In genomic region chr15:27883881-27884280, GRCm38 (mm10) we compare ENCODE assay signal across 10 mouse cellular contexts.
DNase-seq lines count a peak whose midpoint lies in the region; ATAC-seq and TF ChIP-seq lines count a peak whose summit lies in the region.
"Had no signal": no experiment of that assay in that cellular context is flagged by ENCODE, and none has a peak within 500 bp of the region (broad histone marks: within the 10 kb centered on the region; RNA-seq: fewer than 3 reads in every experiment).

No protein-coding gene starts in this region.

- TF ChIP-seq CTCF in brain, embryonic 14.5 days (IDR thresholded peaks at IDR 0.05; ENCODE audit: borderline replicate concordance, extremely low read depth, insufficient read depth, insufficient read length): no peak

- H3K36me3 ChIP-seq in hindbrain, embryonic 14.5 days (replicated peaks; ENCODE audit: control insufficient read depth, insufficient read depth): peaks cover 72% of the 10 kb centered on the region
- 0 out of 2 replicates have a peak, but pooled peaks cover 4% of the 10 kb centered on the region for H3K36me3 ChIP-seq in hindbrain, embryonic 11.5 days (ENCODE audit: control insufficient read depth, insufficient read depth, low read length)
- peaks cover 9% of the 10 kb centered on the region for H3K36me3 ChIP-seq in midbrain, embryonic 15.5 days (replicated peaks)
- H3K36me3 ChIP-seq in midbrain, embryonic 13.5 days: peaks cover 65% of the 10 kb centered on the region

- peak overlapping the region; percentile 3 for H3K27ac ChIP-seq in hindbrain, embryonic 14.5 days
- H3K27ac ChIP-seq in hindbrain, embryonic 11.5 days (ENCODE audit: low read depth, low read length): no peak overlapping the region
- H3K27ac ChIP-seq in midbrain, embryonic 15.5 days: peak overlapping the region; percentile 21; the same call in 1 of the 2 replicates
- no peak overlapping the region for H3K27ac ChIP-seq in midbrain, embryonic 13.5 days
- H3K27ac ChIP-seq: kidney, postnatal 0 days; liver, embryonic 12.5 days had no signal

- no peak overlapping the region for H3K4me3 ChIP-seq in hindbrain, embryonic 14.5 days (replicated peaks; ENCODE audit: low read length)
- no peak overlapping the region for H3K4me3 ChIP-seq in hindbrain, embryonic 11.5 days (ENCODE audit: low read depth, low read length)
- H3K4me3 ChIP-seq in midbrain, embryonic 15.5 days: no peak overlapping the region
- no peak overlapping the region for H3K4me3 ChIP-seq in midbrain, embryonic 13.5 days (replicated peaks)
- H3K4me3 ChIP-seq: liver, embryonic 12.5 days; megakaryocyte, embryonic 14.5 days had no signal

- WGBS in hindbrain, embryonic 14.5 days: 75% methylated on average over 3 of the region's 3 CpGs
- 89% methylated on average over 3 of the region's 3 CpGs for WGBS in hindbrain, embryonic 11.5 days
- WGBS in midbrain, embryonic 15.5 days: 57% methylated on average over 3 of the region's 3 CpGs
- 81% methylated on average over 3 of the region's 3 CpGs for WGBS in midbrain, embryonic 13.5 days

- DNase-seq in hindbrain, embryonic 14.5 days (ENCODE audit: low spot score): no peak
- no peak for DNase-seq in hindbrain, embryonic 11.5 days (ENCODE audit: low spot score)
- peak; percentile 81 for DNase-seq in brain, adult 2 months (ENCODE audit: low read depth, low spot score)
- DNase-seq in brain, embryonic 14.5 days (ENCODE audit: low read depth): peak; percentile 13
- DNase-seq in cerebellum, adult 18-20 months: no peak

- H3K27me3 ChIP-seq in hindbrain, embryonic 14.5 days (ENCODE audit: control insufficient read depth, insufficient read depth, low read length): no peaks in the 10 kb centered on the region
- no peaks in the 10 kb centered on the region for H3K27me3 ChIP-seq in hindbrain, embryonic 11.5 days (ENCODE audit: control insufficient read depth, insufficient read depth, low read length)
- no peaks in the 10 kb centered on the region for H3K27me3 ChIP-seq in midbrain, embryonic 15.5 days (replicated peaks)
- no peaks in the 10 kb centered on the region for H3K27me3 ChIP-seq in midbrain, embryonic 13.5 days
- H3K27me3 ChIP-seq: liver, embryonic 12.5 days had no signal

- H3K9me3 ChIP-seq in hindbrain, embryonic 14.5 days (ENCODE audit: control insufficient read depth, low read length): no peaks in the 10 kb centered on the region
- H3K9me3 ChIP-seq in hindbrain, embryonic 11.5 days (ENCODE audit: control insufficient read depth, low read length): no peaks in the 10 kb centered on the region
- H3K9me3 ChIP-seq in midbrain, embryonic 15.5 days: no peaks in the 10 kb centered on the region
- no peaks in the 10 kb centered on the region for H3K9me3 ChIP-seq in midbrain, embryonic 13.5 days
- H3K9me3 ChIP-seq: liver, embryonic 12.5 days; megakaryocyte, embryonic 14.5 days had no signal

- no peak for ATAC-seq in hindbrain, embryonic 14.5 days (ENCODE audit: low FRiP score)
- no peak for ATAC-seq in hindbrain, embryonic 11.5 days (ENCODE audit: low FRiP score)
- peak; percentile 19; the same call in 1 of the 2 replicates for ATAC-seq in midbrain, embryonic 15.5 days (replicated peaks)
- no peak for ATAC-seq in midbrain, embryonic 13.5 days

- TF ChIP-seq POLR2A in brain, embryonic 14.5 days (IDR thresholded peaks at IDR 0.05; ENCODE audit: borderline replicate concordance, extremely low read depth, insufficient read depth, insufficient read length, poor library complexity, severe bottlenecking): no peak

- H3K4me1 ChIP-seq in hindbrain, embryonic 14.5 days (replicated peaks; ENCODE audit: control insufficient read depth, insufficient read depth, low read length): no peaks in the 10 kb centered on the region
- no peaks in the 10 kb centered on the region for H3K4me1 ChIP-seq in hindbrain, embryonic 11.5 days (replicated peaks; ENCODE audit: control insufficient read depth, insufficient read depth, low read length)
- peaks cover 6% of the 10 kb centered on the region for H3K4me1 ChIP-seq in midbrain, embryonic 15.5 days
- H3K4me1 ChIP-seq in midbrain, embryonic 13.5 days (replicated peaks): no peaks in the 10 kb centered on the region

- no peak overlapping the region for H3K4me2 ChIP-seq in hindbrain, embryonic 14.5 days (replicated peaks)
- no peak overlapping the region for H3K4me2 ChIP-seq in hindbrain, embryonic 11.5 days (replicated peaks; ENCODE audit: low read depth, low read length)
- no peak overlapping the region for H3K4me2 ChIP-seq in midbrain, embryonic 15.5 days
- H3K4me2 ChIP-seq in midbrain, embryonic 13.5 days (replicated peaks): no peak overlapping the region
- H3K4me2 ChIP-seq: liver, embryonic 12.5 days had no signal

- H3K9ac ChIP-seq in hindbrain, embryonic 14.5 days: no peak overlapping the region
- H3K9ac ChIP-seq in hindbrain, embryonic 11.5 days (ENCODE audit: low read depth, low read length): no peak overlapping the region
- H3K9ac ChIP-seq in midbrain, embryonic 15.5 days: no peak overlapping the region
- no peak overlapping the region for H3K9ac ChIP-seq in midbrain, embryonic 13.5 days (replicated peaks)
- H3K9ac ChIP-seq: liver, embryonic 12.5 days had no signal

Comparison
In these comparisons a context has a peak if more than half of its experiments do, and no peak if none do; other contexts are left out.
1. H3K27ac ChIP-seq: peak in hindbrain, embryonic 14.5 days (single experiment) and midbrain, embryonic 15.5 days (single experiment); none in hindbrain, embryonic 11.5 days (single experiment) and midbrain, embryonic 13.5 days (single experiment).
2. DNase-seq: peak in brain, adult 2 months (single experiment) and brain, embryonic 14.5 days (single experiment); none in hindbrain, embryonic 14.5 days (single experiment), hindbrain, embryonic 11.5 days (single experiment) and cerebellum, adult 18-20 months (0 of 2).